Mouse (Mus musculus) small intestine, adult 2 months (tissue): Measurements from ENCODE around the gene Pde5a.

Experiments used
- CTCF ChIP-seq: fragments of 200-500 bp; IDR thresholded peaks from 2 replicates; pipeline ENCODE4 v1.5.1; 2012; ENCODE audit warnings: low read depth, mild to moderate bottlenecking, control low read depth, inconsistent platforms, low read length, moderate library complexity, mixed read lengths; ENCODE audit not compliant: insufficient replicate concordance, insufficient read length; ENCODE audit errors: extremely low read depth
- POLR2A ChIP-seq: fragments of 200-500 bp; IDR thresholded peaks from 2 replicates; pipeline ENCODE4 v1.6.1; 2012; ENCODE audit warnings: low read depth, mild to moderate bottlenecking, control low read depth, inconsistent platforms, low read length, moderate library complexity

- TF ChIP-seq CTCF (no peak), POLR2A (no peak)
These were observed 39.1 kb downstream of the Pde5a start for GRCm38 (mm10) chr3:122767841-122768240.
